Mouse (Mus musculus) myocyte (in vitro differentiated cells): ENCODE results near the gene Ric1.

ENCODE experiments used
- CEBPB ChIP-seq: IDR thresholded peaks from 2 replicates; pipeline ENCODE4 v1.6.1; 2011; ENCODE audit warnings: mild to moderate bottlenecking, moderate library complexity; ENCODE audit not compliant: poor library complexity, insufficient read depth, severe bottlenecking
- MYOD1 ChIP-seq, 3 experiments: IDR thresholded peaks; one replicate each; pipeline ENCODE4 v1.6.1; 2011; ENCODE audit warnings: control low read depth in 2 of 3, low read depth in 2 of 3, mild to moderate bottlenecking in 2 of 3, moderate library complexity in 1 of 3; ENCODE audit not compliant: insufficient read length in 2 of 3, control insufficient read depth in 1 of 3
- POLR2A ChIP-seq: IDR thresholded peaks from one replicate; pipeline ENCODE4 v1.6.1; 2011; ENCODE audit warnings: low read depth, mild to moderate bottlenecking, control low read depth, moderate library complexity; ENCODE audit not compliant: insufficient read length
- POLR2AphosphoS2 ChIP-seq: IDR thresholded peaks from one replicate; pipeline ENCODE4 v1.6.1; 2011; ENCODE audit warnings: low read depth, control low read depth; ENCODE audit not compliant: insufficient read length
- TCF12 ChIP-seq: IDR thresholded peaks from one replicate; pipeline ENCODE4 v1.6.1; 2011; ENCODE audit warnings: mild to moderate bottlenecking, control low read depth; ENCODE audit not compliant: poor library complexity, insufficient read depth, severe bottlenecking
- USF1 ChIP-seq: IDR thresholded peaks from one replicate; pipeline ENCODE4 v1.6.1; 2011; ENCODE audit warnings: low read depth, mild to moderate bottlenecking, control low read depth, moderate library complexity

DNA sequence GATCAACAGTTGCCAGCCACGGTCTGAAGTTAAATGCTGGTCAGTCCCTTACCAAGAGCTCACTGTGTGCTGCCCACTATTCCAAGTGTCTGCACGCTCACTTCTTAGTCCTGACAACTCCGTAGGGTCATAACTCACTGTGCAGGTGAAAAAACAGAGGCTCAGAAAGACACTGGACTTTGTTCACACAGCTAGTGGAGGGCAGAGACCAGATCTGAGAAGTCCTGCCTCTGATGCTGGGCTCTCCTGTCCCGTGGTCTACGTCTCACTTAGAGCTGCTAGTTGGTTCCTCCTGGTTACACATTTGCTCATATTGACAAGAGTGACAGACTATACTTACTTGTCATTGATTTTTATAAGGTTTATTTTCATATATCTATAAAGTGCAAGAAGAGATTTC is 76.9 kb downstream of the Ric1 start:
- no peak for TF ChIP-seq POLR2A
- no peak for TF ChIP-seq MYOD1 (IDR thresholded peaks at IDR 0.05; ENCODE audit: control insufficient read depth in 1 of 3, insufficient read length in 2 of 3, low read depth in 2 of 3)
- TF ChIP-seq CEBPB: no peak
- no peak for TF ChIP-seq TCF12
- no peak for TF ChIP-seq POLR2AphosphoS2
- TF ChIP-seq USF1: no peak
